Mouse (Mus musculus) skeletal muscle tissue, adult 2 months (tissue): ENCODE results near the gene Ephx4.
"Not testable (repeated sequence)": the region's sequence is repeated elsewhere in the genome, so short reads cannot be mapped to it uniquely, and the experiment has no call there.

Source experiments
- DNase-seq: peaks from one replicate; pipeline ENCODE4 v3.0.0-alpha.2; 2012; ENCODE audit warnings: low read depth, low spot score

Gene Ephx4

GRCm38 (mm10) chr5:107402436-107402835, at the start of gene Ephx4:
Ephx4 (plus strand) TSS chr5:107402736.
- no peak for DNase-seq

- no peak for DNase-seq
Measured at GRCm38 (mm10) chr5:107353981-107354380, 48.6 kb upstream of the Ephx4 start.

- peak; percentile 63 for DNase-seq
Measured at GRCm38 (mm10) chr5:107355801-107356200, 46.7 kb upstream of the Ephx4 start.

DNA sequence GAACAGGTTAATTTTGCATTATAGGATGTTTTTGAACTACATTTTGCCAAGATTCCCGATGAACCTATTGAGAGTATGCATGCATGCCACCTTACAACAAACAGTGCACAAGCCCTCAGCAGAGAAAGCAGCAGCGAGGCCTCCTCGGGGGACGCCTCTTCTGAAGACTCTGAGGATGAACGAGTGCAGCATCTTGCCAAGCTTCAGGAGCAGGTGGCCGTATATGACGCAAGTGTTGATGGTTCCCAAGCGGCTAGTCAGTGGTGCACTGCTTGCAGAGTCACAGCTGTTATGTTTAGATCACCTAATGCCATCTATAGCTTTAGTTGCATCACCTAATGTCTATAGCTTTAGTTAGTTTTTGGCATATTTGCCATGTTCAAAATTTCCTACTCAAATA, 44.8 kb upstream of the Ephx4 start:
- DNase-seq = peak; percentile 32

- DNase-seq = peak; percentile 82
Measured at GRCm38 (mm10) chr5:107359395-107360053, 43.0 kb upstream of the Ephx4 start.

GRCm38 (mm10) chr5:107360054-107360730, 42.3 kb upstream of the Ephx4 start:
- DNase-seq = no peak

- no peak for DNase-seq
Measured at GRCm38 (mm10) chr5:107370040-107370439, 32.5 kb upstream of the Ephx4 start.

GRCm38 (mm10) chr5:107371335-107371734, 31.2 kb upstream of the Ephx4 start:
- no peak for DNase-seq

- DNase-seq = no peak
Measured at GRCm38 (mm10) chr5:107373256-107373655, 29.3 kb upstream of the Ephx4 start.

GRCm38 (mm10) chr5:107386448-107386847, 16.1 kb upstream of the Ephx4 start:
- DNase-seq = not testable (repeated sequence)

GRCm38 (mm10) chr5:107387788-107388187, 14.7 kb upstream of the Ephx4 start:
- DNase-seq = no peak

DNA sequence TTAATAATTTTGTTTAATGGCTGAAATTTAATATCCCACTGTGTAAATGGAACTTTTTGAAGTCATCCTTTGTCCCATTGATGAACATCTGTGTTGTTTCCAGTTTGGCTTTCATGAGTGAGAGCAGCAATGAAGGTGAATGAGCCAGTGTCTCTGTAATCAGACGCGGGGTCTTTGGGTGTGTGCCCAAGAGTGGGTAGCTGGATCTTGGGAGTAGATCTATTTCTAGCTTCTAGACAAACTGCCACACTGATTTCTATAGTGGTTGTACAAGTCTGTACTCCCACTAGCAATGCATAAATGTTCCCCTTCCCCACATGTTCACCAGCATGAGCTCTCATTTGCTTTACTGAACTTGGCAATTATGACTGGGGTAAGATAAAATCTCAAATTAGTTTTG, 13.2 kb upstream of the Ephx4 start:
- DNase-seq = no peak

GRCm38 (mm10) chr5:107394437-107394836, 8.1 kb upstream of the Ephx4 start:
- DNase-seq = no peak

DNA sequence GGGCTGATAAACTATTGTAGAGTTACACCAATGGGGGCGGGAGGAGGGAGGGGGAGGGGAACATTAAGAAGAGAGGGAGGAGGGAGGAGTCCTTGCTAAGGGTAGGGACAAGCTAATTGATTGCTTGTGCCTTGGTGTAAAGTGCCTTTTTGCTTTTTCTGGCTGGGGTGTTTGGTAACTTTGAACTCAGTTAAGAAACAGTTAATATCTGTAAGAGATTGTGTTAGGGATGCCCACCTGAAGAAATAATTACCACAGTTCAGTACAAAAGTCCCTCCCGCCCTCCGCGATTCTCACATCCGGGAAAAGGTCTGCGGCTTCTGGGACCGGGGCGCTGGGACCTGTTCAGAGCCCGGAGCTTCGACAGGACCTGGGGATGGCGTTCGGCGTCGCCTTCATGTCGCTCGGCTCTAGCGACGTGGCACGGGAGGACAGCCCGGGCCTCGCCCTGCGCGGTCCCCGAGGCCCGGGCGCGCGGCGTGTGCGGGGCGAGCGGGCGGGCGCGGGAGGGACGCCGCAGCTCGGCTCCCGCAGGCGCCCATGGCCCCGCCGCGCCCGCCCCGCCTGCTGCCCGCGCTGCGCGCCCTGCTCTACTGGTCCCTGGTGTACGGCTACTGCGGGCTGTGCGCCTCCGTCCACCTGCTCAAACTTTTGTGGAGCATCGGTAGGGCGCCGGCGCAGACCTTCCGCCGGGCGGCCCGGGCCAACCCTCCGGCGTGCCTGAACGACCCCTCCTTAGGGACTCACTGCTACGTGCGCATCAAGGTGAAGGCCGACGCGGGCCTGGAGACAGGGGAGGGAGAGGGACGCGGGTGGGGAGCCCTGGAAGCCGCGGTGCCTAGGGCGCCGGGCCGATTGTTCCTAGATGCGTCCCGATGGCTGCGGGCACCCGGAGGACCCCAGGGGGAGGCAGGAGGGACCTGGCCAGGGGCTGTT, 743 bp downstream of the Ephx4 start:
- no peak for DNase-seq

- DNase-seq = no peak
Measured at GRCm38 (mm10) chr5:107403947-107404684, 1.6 kb downstream of the Ephx4 start.

GRCm38 (mm10) chr5:107405361-107405760, 2.8 kb downstream of the Ephx4 start:
- no peak for DNase-seq

- no peak for DNase-seq
Measured at GRCm38 (mm10) chr5:107410305-107410704, 7.8 kb downstream of the Ephx4 start.

DNA sequence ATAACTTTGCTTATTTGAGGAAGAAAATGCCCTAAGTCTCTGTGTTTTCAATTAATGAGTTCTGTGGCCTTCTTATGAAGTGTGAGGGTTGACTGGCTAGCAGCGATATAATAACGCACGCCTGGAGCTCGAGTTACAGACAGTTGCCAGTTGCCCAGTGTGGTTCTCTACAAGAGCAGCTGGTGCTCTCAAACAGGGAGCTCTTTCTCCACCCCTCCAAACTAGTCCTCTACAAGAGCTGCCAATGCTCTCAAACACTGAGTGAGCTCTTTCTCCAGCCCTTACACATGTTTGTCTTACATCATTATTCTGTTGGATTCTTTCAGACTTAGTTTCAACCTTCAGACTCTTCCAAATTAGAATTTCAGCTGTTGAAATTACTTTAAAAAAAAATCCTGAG, 8.8 kb downstream of the Ephx4 start:
- DNase-seq = peak; percentile 46

DNA sequence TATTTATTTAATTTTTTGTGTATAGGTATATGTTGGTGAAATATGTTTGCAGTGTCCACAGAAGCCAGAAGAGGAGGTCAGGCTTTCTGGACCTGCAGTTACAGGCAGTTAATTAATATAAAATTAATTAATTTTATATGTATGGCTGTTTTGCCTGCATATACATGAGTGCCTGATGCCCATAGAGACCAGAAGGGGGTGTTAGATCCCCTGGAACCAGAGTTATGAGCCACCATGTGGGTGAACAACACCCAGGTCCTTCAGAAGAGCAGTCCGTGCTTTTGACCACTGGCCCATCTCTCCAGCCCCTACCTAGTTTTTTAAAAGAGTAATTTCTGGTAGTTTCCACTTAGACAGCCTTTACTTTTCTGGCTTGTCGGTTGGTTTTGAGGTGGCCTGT, 9.7 kb downstream of the Ephx4 start:
- DNase-seq = no peak

DNA sequence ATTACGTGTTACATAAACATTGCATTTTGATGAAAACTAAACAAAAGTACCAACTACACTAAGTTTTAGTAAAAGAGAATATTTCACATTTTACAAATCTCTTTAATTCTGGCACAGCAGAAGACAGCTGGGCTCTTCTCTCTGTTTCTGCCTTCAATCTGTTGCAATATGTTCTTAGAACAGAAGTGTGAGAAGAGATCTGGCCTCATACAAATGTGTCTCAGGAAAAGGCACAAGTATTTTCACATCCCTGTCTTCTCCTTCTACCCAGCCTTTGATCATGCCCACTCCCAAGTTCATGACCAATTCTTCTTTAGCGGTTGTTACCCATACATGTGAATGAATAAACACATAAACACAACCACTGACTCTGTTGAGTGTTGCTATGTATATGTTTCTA, 12.6 kb downstream of the Ephx4 start:
- no peak for DNase-seq

- no peak for DNase-seq
Measured at GRCm38 (mm10) chr5:107421676-107422075, 19.1 kb downstream of the Ephx4 start.

GRCm38 (mm10) chr5:107431249-107431648, 28.7 kb downstream of the Ephx4 start, which contains the start of gene Lpcat2b:
Lpcat2b (plus strand) TSS chr5:107431549.
- no peak for DNase-seq
